Mouse (Mus musculus) megakaryocyte, embryonic 14.5 days (primary cell): ENCODE results near the gene Cox20. TPM values are rescaled to one million over a fixed set of nuclear protein-coding genes. Genes with fewer than 3 reads are reported as not detected.
"Not testable (repeated sequence)": the region's sequence is repeated elsewhere in the genome, so short reads cannot be mapped to it uniquely, and the experiment has no call there.

Experiments
- H3K27me3 ChIP-seq: replicated peaks from 2 replicates; pipeline ENCODE3; 2012; ENCODE audit warnings: inconsistent platforms
- H3K36me3 ChIP-seq: replicated peaks from 2 replicates; pipeline ENCODE3; 2012; ENCODE audit warnings: low read length, inconsistent platforms, mixed read lengths
- H3K4me1 ChIP-seq: 2 replicates; pipeline ENCODE4 v1.6.1; 2012; ENCODE audit warnings: inconsistent platforms
- H3K4me3 ChIP-seq: replicated peaks from 2 replicates; pipeline ENCODE3; 2012; ENCODE audit warnings: moderate library complexity, mild to moderate bottlenecking, inconsistent platforms
- H3K9me3 ChIP-seq: 2 replicates; pipeline ENCODE4 v1.6.1; 2012; ENCODE audit warnings: inconsistent platforms
- FLI1 ChIP-seq: IDR thresholded peaks from 2 replicates; pipeline ENCODE4 v1.6.1; 2012; ENCODE audit warnings: low read length, inconsistent platforms, mixed read lengths
- GATA1 ChIP-seq: IDR thresholded peaks from 3 replicates; pipeline ENCODE4 v1.6.1; 2012; ENCODE audit warnings: mixed read lengths, low read length, inconsistent platforms, borderline replicate concordance
- polyA plus RNA-seq: library from polyadenylated mRNA; stranded (reverse); fragments of >175 nt; gene quantifications from 2 replicates; pipeline ENCODE4 v1.2.3, GENCODE M21; 2012; ENCODE audit warnings: low replicate concordance; ENCODE audit not compliant: insufficient read depth

Cox20 gene
- 17.2 TPM in 1 of 2 replicates, not detected in the other for polyA plus RNA-seq

- Histone ChIP-seq H3K36me3 (peaks cover 41% of the 10 kb centered on the region), H3K4me1 (peaks cover 55% of the 10 kb centered on the region), H3K4me3 (peak within 1 kb of the TSS; percentile 97), H3K9me3 (no peaks in the 10 kb centered on the region), H3K27me3 (no peaks in the 10 kb centered on the region)
- TF ChIP-seq GATA1 (no peak), FLI1 (0 out of 2 replicates have a peak, but pooled peaks have one; percentile 36)
These were observed at the start of gene Cox20 for GRCm38 (mm10) chr1:178318389-178319184. Gene Cox20, plus strand, starts transcription at chr1:178319130.

- Histone ChIP-seq H3K4me3 (no peak overlapping the region), H3K9me3 (peaks cover 13% of the 10 kb centered on the region), H3K4me1 (peaks cover 1% of the 10 kb centered on the region; the same call in 1 of the 2 replicates), H3K36me3 (no peaks in the 10 kb centered on the region), H3K27me3 (peaks cover 11% of the 10 kb centered on the region)
- no peak for TF ChIP-seq GATA1
- no peak for TF ChIP-seq FLI1
These were observed 48.3 kb upstream of the Cox20 start for GRCm38 (mm10) chr1:178270635-178271034.

GRCm38 (mm10) chr1:178275174-178275730 lies 43.7 kb upstream of the Cox20 start:
- TF ChIP-seq FLI1, result no peak
- no peak for TF ChIP-seq GATA1
- peaks cover 38% of the 10 kb centered on the region for H3K27me3 ChIP-seq
- no peaks in the 10 kb centered on the region for H3K36me3 ChIP-seq
- H3K9me3 ChIP-seq, result peaks cover 20% of the 10 kb centered on the region
- peaks cover 13% of the 10 kb centered on the region for H3K4me1 ChIP-seq
- H3K4me3 ChIP-seq, result no peak overlapping the region

GRCm38 (mm10) chr1:178275738-178276053 lies 43.2 kb upstream of the Cox20 start:
- H3K36me3 ChIP-seq, result no peaks in the 10 kb centered on the region
- peak overlapping the region; percentile 91 for H3K4me3 ChIP-seq
- peaks cover 38% of the 10 kb centered on the region for H3K27me3 ChIP-seq
- peaks cover 25% of the 10 kb centered on the region for H3K9me3 ChIP-seq
- peaks cover 13% of the 10 kb centered on the region for H3K4me1 ChIP-seq
- no peak for TF ChIP-seq FLI1
- TF ChIP-seq GATA1, result no peak

DNA sequence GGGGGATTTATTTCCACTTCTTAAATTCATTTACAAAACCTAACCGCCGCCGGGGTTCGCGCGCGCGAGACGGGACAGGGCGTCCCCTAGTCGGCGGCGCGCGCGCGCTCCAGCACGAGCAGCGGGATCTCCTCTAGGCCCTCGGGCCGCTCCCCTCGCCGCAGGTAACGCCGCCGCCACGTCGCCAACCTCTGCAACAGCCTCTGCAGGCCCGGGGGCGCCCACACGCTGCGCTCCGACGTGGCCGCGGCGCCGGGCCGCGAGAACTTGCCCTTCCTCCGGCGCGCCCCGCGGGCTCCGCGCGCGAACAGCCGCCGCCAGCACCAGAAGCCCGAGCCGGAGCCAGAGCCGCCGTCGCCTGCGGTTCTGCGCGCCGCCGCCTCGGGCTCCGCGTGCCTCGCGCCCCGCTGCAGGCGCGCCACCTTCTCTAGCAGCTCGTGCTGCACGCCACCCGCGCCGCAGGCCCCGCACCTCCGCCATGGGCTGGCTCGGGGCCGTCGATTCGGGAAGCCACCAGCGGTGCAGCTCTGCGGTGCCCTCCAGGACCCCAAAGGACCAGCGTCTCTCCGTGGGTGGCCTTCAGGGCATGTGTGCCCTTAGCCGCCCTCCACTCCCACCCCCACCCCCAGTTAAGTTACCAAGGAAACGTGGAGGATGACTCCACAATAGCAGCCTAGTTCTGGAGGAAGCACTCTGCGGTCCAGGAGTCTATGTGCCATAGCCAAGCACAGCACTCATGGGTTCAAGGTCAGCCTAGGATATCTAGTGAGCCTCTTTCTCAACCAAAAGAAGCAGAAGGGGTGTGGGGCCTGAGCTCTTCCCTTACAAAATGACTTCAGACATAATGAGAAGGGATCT lies 42.6 kb upstream of the Cox20 start:
- Histone ChIP-seq H3K4me3 (peak overlapping the region; percentile 91), H3K4me1 (peaks cover 13% of the 10 kb centered on the region), H3K36me3 (no peaks in the 10 kb centered on the region), H3K27me3 (peaks cover 38% of the 10 kb centered on the region), H3K9me3 (peaks cover 29% of the 10 kb centered on the region)
- no peak for TF ChIP-seq FLI1

DNA sequence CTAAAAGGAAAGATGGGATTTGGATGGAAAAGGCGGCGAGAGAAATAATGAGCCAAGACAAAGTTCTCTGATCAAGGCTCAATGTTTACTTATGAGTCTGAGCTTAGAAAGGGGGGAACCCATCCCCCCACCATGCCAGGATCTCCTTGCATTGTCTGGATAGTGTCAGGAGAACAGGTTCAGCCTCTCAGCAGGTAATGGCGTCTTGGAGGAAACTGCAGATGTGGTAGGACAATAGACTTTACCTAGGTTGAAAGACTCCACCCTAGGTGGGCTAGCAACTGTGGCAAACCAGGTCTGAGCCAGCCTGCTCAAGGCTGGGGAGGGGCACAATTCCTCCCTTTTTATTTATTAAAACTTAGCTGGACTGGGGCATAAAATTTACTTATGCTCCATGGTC lies 35.6 kb upstream of the Cox20 start:
- not testable (repeated sequence) for H3K27me3 ChIP-seq, H3K4me1 ChIP-seq, H3K4me3 ChIP-seq, H3K36me3 ChIP-seq
- peaks cover 39% of the 10 kb centered on the region for H3K9me3 ChIP-seq

DNA sequence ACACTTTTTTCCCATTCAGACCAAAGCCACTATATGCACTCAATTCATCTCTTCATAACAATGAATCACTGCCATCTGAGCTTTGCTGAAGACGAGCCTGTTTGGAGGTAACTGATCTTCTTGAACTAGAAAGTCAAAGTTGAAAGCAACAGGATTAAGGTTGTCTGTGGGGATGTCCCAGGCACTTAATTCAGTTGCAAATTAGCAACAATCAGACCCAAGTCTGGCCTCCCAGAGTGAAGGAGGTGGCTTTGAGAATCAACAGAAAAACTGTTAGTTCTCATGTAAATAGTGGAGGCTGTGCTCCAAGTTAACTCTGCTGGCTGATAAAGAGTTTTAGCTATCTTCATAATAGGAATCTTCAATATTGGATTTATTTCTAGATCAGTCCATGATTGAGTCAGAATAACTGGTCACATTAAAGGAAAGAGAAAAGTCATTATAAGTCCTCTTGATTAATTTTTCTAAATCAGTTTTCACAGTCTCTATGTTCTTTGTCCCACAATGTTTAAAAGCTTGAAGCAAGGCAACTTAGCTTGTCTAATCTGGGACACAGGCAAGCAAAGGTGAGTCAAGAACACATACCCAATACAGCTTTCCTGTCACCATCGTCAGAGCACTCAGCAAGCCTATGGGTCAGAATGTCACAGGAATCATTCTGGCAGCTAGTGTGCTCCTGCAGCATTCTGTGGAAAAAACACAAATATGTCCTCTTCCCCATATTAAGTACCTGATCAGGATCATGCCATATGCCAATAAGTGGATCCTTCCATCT lies 34.8 kb upstream of the Cox20 start:
- no peak overlapping the region for H3K4me3 ChIP-seq
- H3K4me1 ChIP-seq, result no peaks in the 10 kb centered on the region
- peaks cover 34% of the 10 kb centered on the region for H3K9me3 ChIP-seq
- H3K27me3 ChIP-seq, result no peaks in the 10 kb centered on the region
- no peaks in the 10 kb centered on the region for H3K36me3 ChIP-seq
- TF ChIP-seq FLI1 (no peak), GATA1 (no peak)

DNA sequence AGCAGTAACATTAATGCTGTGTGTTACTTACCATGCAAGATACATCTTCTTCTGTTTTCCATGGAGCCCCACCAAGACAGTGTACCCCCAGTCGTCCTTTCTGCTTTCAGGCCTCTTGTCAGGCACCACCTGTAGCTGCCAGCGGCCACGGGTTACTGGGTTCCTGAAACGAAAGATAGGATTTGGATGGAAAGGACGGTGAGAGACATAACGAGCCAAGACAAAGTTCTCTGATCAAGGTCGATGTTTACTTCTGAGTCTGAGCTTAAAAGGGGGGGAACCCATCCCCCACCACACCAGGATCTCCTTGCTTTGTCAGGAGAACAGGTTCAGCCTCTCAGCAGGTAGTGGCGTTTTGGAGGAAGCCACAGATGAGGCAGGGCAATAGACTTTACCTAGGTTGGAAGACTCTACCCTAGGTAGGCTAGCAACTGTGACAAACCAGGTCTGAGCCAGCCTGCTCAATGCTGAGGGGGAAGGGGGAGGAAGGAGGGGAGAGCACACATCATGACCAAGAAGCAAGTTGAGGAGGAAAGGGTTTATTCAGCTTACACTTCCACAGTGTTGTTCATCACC lies 31.2 kb upstream of the Cox20 start:
- H3K4me1 ChIP-seq, result no peaks in the 10 kb centered on the region

GRCm38 (mm10) chr1:178291716-178292115 lies 27.2 kb upstream of the Cox20 start:
- no peaks in the 10 kb centered on the region for H3K27me3 ChIP-seq
- TF ChIP-seq GATA1, result no peak
- TF ChIP-seq FLI1, result no peak
- no peaks in the 10 kb centered on the region for H3K4me1 ChIP-seq
- H3K4me3 ChIP-seq, result no peak overlapping the region
- no peaks in the 10 kb centered on the region for H3K36me3 ChIP-seq
- peaks cover 8% of the 10 kb centered on the region; the same call in 1 of the 2 replicates for H3K9me3 ChIP-seq

More for the DNA sequence above, 31.2 kb upstream of the Cox20 start:
- Histone ChIP-seq H3K27me3 (no peaks in the 10 kb centered on the region), H3K4me3 (no peak overlapping the region), H3K36me3 (no peaks in the 10 kb centered on the region), H3K9me3 (peaks cover 22% of the 10 kb centered on the region)
- TF ChIP-seq FLI1, result no peak
